Mouse (Mus musculus) thymus, postnatal 25 days (tissue): ENCODE data around the gene Dnal1.
A peak's percentile ranks its signal among the peaks of the same experiment; 100 is the strongest.

Experiments
- DNase-seq: peaks from one replicate; pipeline ENCODE4 v3.0.0; 2022

Gene Dnal1

DNA sequence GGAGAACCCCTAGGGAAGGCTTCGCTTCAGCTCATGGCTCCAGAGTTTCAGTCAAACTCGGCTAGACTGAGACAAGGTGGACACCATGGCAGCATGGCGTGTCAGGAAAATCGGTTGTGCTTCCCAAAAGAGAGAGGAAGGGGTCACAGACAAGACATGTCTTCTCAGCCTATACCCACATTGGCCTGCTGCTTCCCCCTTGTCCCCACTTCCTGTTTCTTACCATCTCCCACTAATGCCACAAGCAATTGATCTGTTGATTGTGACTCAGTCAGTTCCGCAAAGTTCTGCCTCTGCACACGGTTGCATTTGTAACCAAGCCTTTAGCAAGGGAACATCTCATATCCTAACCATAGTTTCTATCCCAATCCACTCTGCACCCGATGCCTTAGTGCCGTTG lies 15.8 kb downstream of the Dnal1 start:
- DNase-seq: no peak

GRCm38 (mm10) chr12:84132265-84132664 lies 18.1 kb downstream of the Dnal1 start:
- peak; percentile 47 for DNase-seq

DNA sequence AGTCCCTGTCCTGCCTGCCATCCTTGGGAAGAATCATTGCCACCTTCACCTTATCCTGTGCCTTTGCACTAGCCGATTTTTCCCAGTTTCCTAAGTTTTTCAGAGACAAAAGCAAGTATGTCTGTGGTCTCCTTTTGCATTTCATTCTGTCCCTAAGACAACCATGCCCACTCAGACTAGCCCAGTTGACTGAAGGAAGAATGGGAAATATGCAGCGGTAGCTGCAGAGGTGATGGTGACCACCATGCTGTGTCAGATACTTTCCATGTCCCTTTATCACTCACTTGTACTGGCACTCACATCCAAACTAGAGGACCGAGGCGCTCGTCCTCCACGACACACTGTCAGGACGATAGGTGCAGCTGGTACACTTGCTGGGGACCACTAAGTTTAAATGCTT lies 23.0 kb downstream of the Dnal1 start:
- no peak for DNase-seq

GRCm38 (mm10) chr12:84140135-84140534 lies 26.0 kb downstream of the Dnal1 start:
- no peak for DNase-seq

- DNase-seq: no peak
These were observed 27.1 kb downstream of the Dnal1 start for GRCm38 (mm10) chr12:84141271-84141670.

- DNase-seq: no peak
These were observed 28.3 kb downstream of the Dnal1 start for GRCm38 (mm10) chr12:84142281-84143050.

GRCm38 (mm10) chr12:84147954-84148621 lies 33.9 kb downstream of the Dnal1 start, which contains the start of gene Pnma1:
Gene Pnma1, minus strand, starts transcription at chr12:84148489.
- DNase-seq: peak; percentile 61

DNA sequence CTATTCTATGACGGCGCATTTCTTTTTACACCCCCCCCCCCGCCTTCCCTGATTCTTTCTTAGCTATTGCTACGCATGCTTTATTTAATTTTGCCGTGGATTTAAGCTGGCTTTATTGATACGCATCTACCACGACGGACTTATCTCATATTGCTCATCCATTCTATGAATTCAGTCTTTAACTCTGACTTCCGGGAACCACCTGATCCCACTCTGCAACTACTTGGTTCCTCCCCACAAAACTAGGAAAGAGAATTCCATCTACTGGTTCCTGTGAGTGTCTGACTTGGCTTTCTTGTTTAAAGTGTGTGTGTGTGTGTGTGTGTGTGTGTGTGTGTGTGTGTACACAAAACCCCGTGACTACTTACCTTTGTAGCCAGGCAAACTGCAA lies 34.5 kb downstream of the Dnal1 start:
- DNase-seq: no peak

GRCm38 (mm10) chr12:84149971-84150370 lies 35.8 kb downstream of the Dnal1 start:
- no peak for DNase-seq

DNA sequence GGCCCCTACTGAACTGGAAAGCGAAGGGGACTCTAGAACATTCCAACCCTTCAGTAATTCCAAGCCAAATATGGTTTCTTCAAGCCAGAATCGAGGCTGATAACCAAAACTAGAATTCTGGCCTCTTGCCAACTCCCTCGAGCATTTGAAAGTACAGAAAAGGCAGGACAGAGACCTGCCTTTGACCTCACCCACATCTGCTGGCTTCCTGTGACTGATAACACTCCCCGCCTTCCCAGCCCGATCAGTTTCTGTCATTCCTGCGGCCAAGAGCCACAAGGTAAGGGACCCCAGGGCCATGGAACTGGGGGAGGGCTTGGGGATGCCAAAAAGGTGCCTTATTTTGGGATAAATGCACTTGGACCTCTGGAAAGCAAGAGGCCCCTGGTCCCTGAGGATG lies 36.8 kb downstream of the Dnal1 start:
- no peak for DNase-seq

DNA sequence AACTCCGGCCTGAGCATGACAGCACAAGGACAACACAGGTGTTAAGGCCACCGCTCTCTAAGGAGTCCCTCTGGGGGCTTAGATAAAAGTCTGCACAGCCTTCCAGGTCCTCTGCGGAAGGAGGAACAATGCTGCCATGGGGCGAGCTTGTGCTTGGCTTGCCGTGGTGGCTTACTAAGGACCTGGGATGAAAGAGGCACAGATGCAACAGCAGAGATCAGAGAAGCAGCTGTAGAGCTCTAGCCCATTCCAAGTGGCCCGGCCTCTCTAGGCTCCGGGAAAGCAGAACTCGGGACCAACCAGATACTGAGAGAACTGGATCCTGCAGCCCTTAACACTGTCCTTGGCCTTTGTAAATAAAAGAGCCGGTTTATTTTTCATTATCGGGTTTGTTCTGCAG lies 37.7 kb downstream of the Dnal1 start:
- DNase-seq: no peak

DNA sequence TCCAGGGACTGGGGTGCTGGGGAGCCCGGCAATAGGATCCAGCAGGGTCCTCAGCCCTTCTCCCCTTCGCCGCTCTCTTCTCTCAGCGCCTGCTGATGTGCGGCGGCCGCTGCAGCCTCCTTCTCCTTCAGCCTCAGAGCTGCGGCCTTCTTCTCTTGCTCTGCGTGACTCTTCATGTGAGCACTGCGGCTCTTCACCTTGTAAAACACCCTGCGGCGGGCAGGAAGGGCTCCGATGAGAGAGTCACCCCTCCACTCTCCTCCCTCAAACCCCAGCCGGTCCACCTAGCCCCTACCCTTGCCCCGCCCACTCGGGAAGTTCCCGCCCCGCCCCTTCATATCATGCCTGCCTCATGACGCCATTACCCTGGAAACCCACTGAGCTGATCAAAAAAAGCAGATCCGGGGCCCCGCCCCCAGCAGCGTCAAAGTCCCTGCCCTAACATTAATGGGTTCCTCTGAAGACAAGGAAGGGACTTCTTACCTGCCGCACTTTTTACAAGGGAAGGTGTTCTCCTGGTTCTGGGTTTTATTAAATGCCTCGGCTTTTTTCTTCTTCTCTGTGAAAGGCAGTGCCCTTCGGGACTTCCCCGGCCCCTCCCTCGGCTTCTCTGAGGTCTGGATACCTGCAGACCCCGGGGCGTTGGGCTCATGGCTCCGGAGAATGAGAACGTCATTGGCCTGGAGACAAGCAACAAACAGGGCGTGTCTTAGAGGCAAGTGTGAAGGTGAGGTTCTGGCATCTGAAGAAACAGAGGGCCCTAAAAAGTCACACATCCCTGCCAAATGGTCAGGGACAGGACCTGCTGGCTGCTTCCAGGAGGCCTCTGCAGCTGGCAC lies 38.4 kb downstream of the Dnal1 start:
- no peak for DNase-seq

DNA sequence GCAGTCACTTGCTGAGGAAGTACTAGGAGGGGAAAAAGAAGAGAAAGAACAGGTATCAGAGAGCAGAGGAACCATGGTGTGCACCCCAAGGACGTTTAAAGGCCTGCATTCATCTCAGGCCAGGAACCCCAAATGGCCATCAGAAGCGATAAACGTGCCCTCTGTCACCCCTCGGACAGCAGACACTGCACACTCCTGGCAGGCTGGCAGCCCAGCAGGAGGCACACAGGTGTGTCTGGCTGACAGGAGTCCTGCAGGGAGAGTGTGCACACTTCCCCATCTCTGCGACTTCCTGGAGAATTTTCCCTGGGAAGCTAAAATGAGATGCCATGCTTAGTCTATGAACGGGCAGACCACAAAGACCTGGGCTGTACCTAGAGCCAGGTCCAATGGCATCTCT lies 39.2 kb downstream of the Dnal1 start:
- no peak for DNase-seq

GRCm38 (mm10) chr12:84154786-84155522 lies 40.8 kb downstream of the Dnal1 start:
- no peak for DNase-seq

DNA sequence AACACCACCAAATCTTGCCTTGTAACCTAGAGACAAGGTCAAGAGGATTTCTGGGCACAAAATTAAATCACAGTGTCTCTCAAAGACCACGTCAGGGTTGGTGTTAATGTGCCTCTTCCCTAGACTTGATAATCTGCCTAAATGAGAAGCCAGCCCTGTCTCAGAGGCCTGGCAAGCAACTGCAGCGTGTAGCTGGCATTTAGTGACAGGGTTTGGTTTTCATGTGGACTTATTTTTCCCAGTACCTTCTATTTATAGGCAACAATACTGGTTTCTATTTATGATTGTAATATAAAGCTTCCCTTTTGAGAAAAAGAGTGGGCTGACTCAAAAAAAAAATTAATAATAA lies 41.3 kb downstream of the Dnal1 start:
- no peak for DNase-seq

GRCm38 (mm10) chr12:84156210-84156609 lies 42.0 kb downstream of the Dnal1 start:
- DNase-seq: no peak

GRCm38 (mm10) chr12:84158156-84158555 lies 44.0 kb downstream of the Dnal1 start:
- no peak for DNase-seq

- DNase-seq: no peak
These were observed 46.3 kb downstream of the Dnal1 start for GRCm38 (mm10) chr12:84160491-84160890.

DNA sequence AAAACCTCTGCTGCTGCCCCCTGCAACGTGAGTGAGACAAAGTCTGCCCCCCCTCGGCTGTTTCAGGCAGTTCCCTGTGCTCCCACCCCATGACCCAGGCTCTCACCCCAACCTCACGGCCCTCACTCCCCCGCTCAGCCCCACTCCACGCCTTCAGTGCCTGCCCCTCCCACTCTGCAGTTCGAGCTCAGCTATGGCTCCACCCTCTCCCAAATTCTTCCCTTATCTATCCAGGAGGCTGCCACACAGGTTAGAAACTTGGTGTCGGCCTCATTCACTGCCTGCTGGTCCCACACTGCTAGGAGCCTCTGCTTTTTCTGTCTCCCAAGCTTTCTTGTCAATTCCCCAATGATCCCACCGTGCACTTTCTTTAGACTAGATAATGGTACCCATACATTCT lies 47.0 kb downstream of the Dnal1 start:
- no peak for DNase-seq

GRCm38 (mm10) chr12:84161616-84162433 lies 47.7 kb downstream of the Dnal1 start:
- peak; percentile 62 for DNase-seq

DNA sequence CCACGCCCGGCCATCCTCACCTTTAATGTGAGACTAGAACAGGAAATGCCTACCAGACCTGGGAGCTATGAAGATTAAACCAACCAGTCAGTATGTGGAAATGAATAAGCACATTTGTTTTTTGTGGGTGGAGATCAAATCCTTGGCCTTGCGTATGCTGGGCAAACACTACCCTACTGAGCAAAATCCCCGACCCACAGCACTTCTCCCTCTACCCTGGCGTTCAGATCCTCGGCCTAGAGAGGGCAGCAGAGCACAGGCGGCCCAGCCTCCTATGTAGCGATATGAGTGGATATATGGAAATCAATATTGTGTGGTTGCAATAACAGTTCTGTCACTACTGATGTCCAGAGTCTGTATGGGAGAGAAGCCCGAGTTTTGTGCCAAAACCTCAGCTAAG lies 49.0 kb downstream of the Dnal1 start:
- peak; percentile 64 for DNase-seq

- DNase-seq: no peak
These were observed 49.5 kb downstream of the Dnal1 start for GRCm38 (mm10) chr12:84163586-84164110.
